Mouse (Mus musculus) heart, adult 2 months (tissue): ENCODE measurements around the gene Gys1.

Experiments
- CTCF ChIP-seq: fragments of 200-600 bp; IDR thresholded peaks from 2 replicates; pipeline ENCODE4 v1.8.1; 2022; ENCODE audit warnings: antibody characterized with exemption, mild to moderate bottlenecking, moderate library complexity
- POLR2A ChIP-seq: fragments of 200-500 bp; IDR thresholded peaks from 2 replicates; pipeline ENCODE4 v1.6.1; 2011; ENCODE audit warnings: mild to moderate bottlenecking, low read depth, low read length, control low read depth; ENCODE audit not compliant: insufficient read depth

DNA sequence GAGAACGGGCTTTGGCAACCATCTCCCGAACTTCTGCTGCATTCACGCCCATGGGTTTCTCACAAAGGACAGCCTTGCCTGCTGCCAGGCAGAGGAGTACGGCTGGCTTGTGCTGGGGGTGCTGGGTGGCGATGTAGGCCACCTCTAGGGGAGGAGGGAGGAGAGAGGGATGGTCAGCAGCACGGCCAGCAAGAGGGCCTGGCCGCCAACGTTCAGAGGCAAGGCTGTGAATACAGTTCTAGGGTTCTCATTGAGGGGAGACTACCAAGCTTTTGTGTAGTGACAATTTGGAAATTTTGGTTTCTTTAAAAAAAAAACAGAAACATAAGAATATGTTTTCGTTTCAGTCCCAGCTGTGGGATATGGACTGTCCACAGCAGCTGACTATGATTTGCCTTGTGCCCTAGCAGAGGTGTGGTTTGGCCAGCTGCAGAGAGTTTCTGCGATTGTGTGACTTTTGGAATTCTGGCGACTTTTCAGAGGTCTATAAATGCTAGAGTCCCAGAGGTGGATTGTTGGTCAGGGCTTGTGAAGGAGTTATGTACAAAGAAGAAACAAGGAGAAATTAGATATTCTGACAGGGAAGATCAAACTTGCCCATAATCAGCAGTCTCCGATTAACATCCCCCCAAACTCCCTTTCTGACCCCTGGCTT is 52.2 kb downstream of the Gys1 start, which contains the start of gene Gm45808:
- no peak for TF ChIP-seq CTCF
- no peak for TF ChIP-seq POLR2A
